Mouse (Mus musculus): ENCODE measurements around the gene Stn1. TPM values are rescaled to one million over a fixed set of nuclear protein-coding genes. Genes with fewer than 3 reads are reported as not detected.
A peak's percentile ranks its signal among the peaks of the same experiment; 100 is the strongest.

Gene Stn1
- polyA plus RNA-seq, 1 experiment from 2014 or later: 60.6 TPM

- Histone ChIP-seq H3K9ac (ENCODE audit: low read length) (no peak overlapping the region), H3K4me1 (ENCODE audit: control insufficient read depth, insufficient read depth, low read length) (peaks cover 7% of the 10 kb centered on the region), H3K9me3 (ENCODE audit: control insufficient read depth, low read length) (no peaks in the 10 kb centered on the region), H3K4me3 (ENCODE audit: low read depth, low read length) (no peak overlapping the region), H3K27ac (replicated peaks; ENCODE audit: low read depth, low read length) (no peak overlapping the region), H3K27me3 (ENCODE audit: control insufficient read depth, insufficient read depth, low read length) (no peaks in the 10 kb centered on the region), H3K4me2 (ENCODE audit: low read depth, severe bottlenecking) (no peak overlapping the region), H3K36me3 (ENCODE audit: control insufficient read depth, insufficient read depth, low read length) (no peaks in the 10 kb centered on the region)
- no peak for DNase-seq (ENCODE audit: low spot score)
- 68% methylated on average over 8 of the region's 8 CpGs for WGBS
- no peak for ATAC-seq (ENCODE audit: insufficient number of reproducible peaks, low FRiP score, low TSS enrichment, low read depth)
Observed at GRCm38 (mm10) chr19:47466775-47467174, 70.5 kb downstream of the Stn1 start.

- WGBS: 62% methylated on average over 9 of the region's 9 CpGs
- no peaks in the 10 kb centered on the region for H3K27me3 ChIP-seq (ENCODE audit: control insufficient read depth, insufficient read depth, low read length)
- no peak overlapping the region for H3K27ac ChIP-seq (replicated peaks; ENCODE audit: low read depth, low read length)
- no peak overlapping the region for H3K9ac ChIP-seq (ENCODE audit: low read length)
- no peak overlapping the region for H3K4me2 ChIP-seq (ENCODE audit: low read depth, severe bottlenecking)
- no peaks in the 10 kb centered on the region for H3K9me3 ChIP-seq (ENCODE audit: control insufficient read depth, low read length)
- peaks cover 9% of the 10 kb centered on the region for H3K4me1 ChIP-seq (ENCODE audit: control insufficient read depth, insufficient read depth, low read length)
- no peaks in the 10 kb centered on the region for H3K36me3 ChIP-seq (ENCODE audit: control insufficient read depth, insufficient read depth, low read length)
- no peak overlapping the region for H3K4me3 ChIP-seq (ENCODE audit: low read depth, low read length)
- DNase-seq (ENCODE audit: low spot score): no peak
- ATAC-seq (ENCODE audit: insufficient number of reproducible peaks, low FRiP score, low TSS enrichment, low read depth): no peak
Observed at GRCm38 (mm10) chr19:47465467-47465866, 71.8 kb downstream of the Stn1 start.

GRCm38 (mm10) chr19:47464304-47465241 is 72.7 kb downstream of the Stn1 start, which contains the start of gene Sh3pxd2a:
Gene Sh3pxd2a (minus strand): TSS chr19:47464401.
- H3K27ac ChIP-seq (replicated peaks; ENCODE audit: low read depth, low read length): peak within 1 kb of the TSS; percentile 64; the same call in 1 of the 2 replicates
- no peaks in the 10 kb centered on the region for H3K27me3 ChIP-seq (ENCODE audit: control insufficient read depth, insufficient read depth, low read length)
- peak within 1 kb of the TSS; percentile 82 for H3K9ac ChIP-seq (ENCODE audit: low read length)
- peak within 1 kb of the TSS; percentile 80 for H3K4me3 ChIP-seq (ENCODE audit: low read depth, low read length)
- peak; percentile 83 for DNase-seq (ENCODE audit: low spot score)
- WGBS: 2% methylated on average over 60 of the region's 70 CpGs
- no peaks in the 10 kb centered on the region for H3K9me3 ChIP-seq (ENCODE audit: control insufficient read depth, low read length)
- peaks cover 9% of the 10 kb centered on the region for H3K4me1 ChIP-seq (ENCODE audit: control insufficient read depth, insufficient read depth, low read length)
- H3K4me2 ChIP-seq (ENCODE audit: low read depth, severe bottlenecking): peak within 1 kb of the TSS; percentile 87
- no peaks in the 10 kb centered on the region for H3K36me3 ChIP-seq (ENCODE audit: control insufficient read depth, insufficient read depth, low read length)
- ATAC-seq (ENCODE audit: insufficient number of reproducible peaks, low FRiP score, low TSS enrichment, low read depth): peak; percentile 87

GRCm38 (mm10) chr19:47463636-47464303 is 73.5 kb downstream of the Stn1 start:
- Histone ChIP-seq H3K4me3 (ENCODE audit: low read depth, low read length) (peak overlapping the region; percentile 80), H3K9ac (ENCODE audit: low read length) (peak overlapping the region; percentile 82), H3K27me3 (ENCODE audit: control insufficient read depth, insufficient read depth, low read length) (no peaks in the 10 kb centered on the region), H3K4me2 (ENCODE audit: low read depth, severe bottlenecking) (peak overlapping the region; percentile 87), H3K27ac (replicated peaks; ENCODE audit: low read depth, low read length) (peak overlapping the region; percentile 64; the same call in 1 of the 2 replicates), H3K9me3 (ENCODE audit: control insufficient read depth, low read length) (no peaks in the 10 kb centered on the region), H3K36me3 (ENCODE audit: control insufficient read depth, insufficient read depth, low read length) (no peaks in the 10 kb centered on the region), H3K4me1 (ENCODE audit: control insufficient read depth, insufficient read depth, low read length) (peaks cover 9% of the 10 kb centered on the region)
- DNase-seq (ENCODE audit: low spot score) (peak; percentile 86), ATAC-seq (ENCODE audit: insufficient number of reproducible peaks, low FRiP score, low TSS enrichment, low read depth) (0 out of 2 replicates have a peak, but pooled peaks have one; percentile 29)
- under 1% methylated on average over 41 of the region's 46 CpGs for WGBS

GRCm38 (mm10) chr19:47463206-47463605 is 74.1 kb downstream of the Stn1 start:
- H3K4me3 ChIP-seq (ENCODE audit: low read depth, low read length): peak overlapping the region; percentile 80
- no peaks in the 10 kb centered on the region for H3K27me3 ChIP-seq (ENCODE audit: control insufficient read depth, insufficient read depth, low read length)
- peak overlapping the region; percentile 87 for H3K4me2 ChIP-seq (ENCODE audit: low read depth, severe bottlenecking)
- H3K4me1 ChIP-seq (ENCODE audit: control insufficient read depth, insufficient read depth, low read length): peaks cover 9% of the 10 kb centered on the region
- H3K27ac ChIP-seq (replicated peaks; ENCODE audit: low read depth, low read length): no peak overlapping the region
- DNase-seq (ENCODE audit: low spot score) (peak; percentile 68), ATAC-seq (ENCODE audit: insufficient number of reproducible peaks, low FRiP score, low TSS enrichment, low read depth) (no peak)
- H3K9me3 ChIP-seq (ENCODE audit: control insufficient read depth, low read length): no peaks in the 10 kb centered on the region
- WGBS: under 1% methylated on average over 13 of the region's 13 CpGs
- peak overlapping the region; percentile 82; the same call in 1 of the 2 replicates for H3K9ac ChIP-seq (ENCODE audit: low read length)
- H3K36me3 ChIP-seq (ENCODE audit: control insufficient read depth, insufficient read depth, low read length): no peaks in the 10 kb centered on the region

GRCm38 (mm10) chr19:47462725-47463124 is 74.6 kb downstream of the Stn1 start:
- no peak overlapping the region for H3K9ac ChIP-seq (ENCODE audit: low read length)
- H3K27ac ChIP-seq (replicated peaks; ENCODE audit: low read depth, low read length): no peak overlapping the region
- no peaks in the 10 kb centered on the region for H3K36me3 ChIP-seq (ENCODE audit: control insufficient read depth, insufficient read depth, low read length)
- ATAC-seq (ENCODE audit: insufficient number of reproducible peaks, low FRiP score, low TSS enrichment, low read depth) (no peak), DNase-seq (ENCODE audit: low spot score) (no peak)
- H3K9me3 ChIP-seq (ENCODE audit: control insufficient read depth, low read length): no peaks in the 10 kb centered on the region
- WGBS: 19% methylated on average over 6 of the region's 6 CpGs
- H3K4me2 ChIP-seq (ENCODE audit: low read depth, severe bottlenecking): peak overlapping the region; percentile 87
- peak overlapping the region; percentile 80 for H3K4me3 ChIP-seq (ENCODE audit: low read depth, low read length)
- no peaks in the 10 kb centered on the region for H3K27me3 ChIP-seq (ENCODE audit: control insufficient read depth, insufficient read depth, low read length)
- H3K4me1 ChIP-seq (ENCODE audit: control insufficient read depth, insufficient read depth, low read length): peaks cover 9% of the 10 kb centered on the region

GRCm38 (mm10) chr19:47461838-47462237 is 75.5 kb downstream of the Stn1 start:
- Histone ChIP-seq H3K9me3 (ENCODE audit: control insufficient read depth, low read length) (no peaks in the 10 kb centered on the region), H3K4me2 (ENCODE audit: low read depth, severe bottlenecking) (no peak overlapping the region), H3K4me1 (ENCODE audit: control insufficient read depth, insufficient read depth, low read length) (peaks cover 11% of the 10 kb centered on the region), H3K4me3 (ENCODE audit: low read depth, low read length) (no peak overlapping the region), H3K9ac (ENCODE audit: low read length) (no peak overlapping the region), H3K27me3 (ENCODE audit: control insufficient read depth, insufficient read depth, low read length) (no peaks in the 10 kb centered on the region), H3K36me3 (ENCODE audit: control insufficient read depth, insufficient read depth, low read length) (no peaks in the 10 kb centered on the region), H3K27ac (replicated peaks; ENCODE audit: low read depth, low read length) (no peak overlapping the region)
- DNase-seq (ENCODE audit: low spot score): no peak
- ATAC-seq (ENCODE audit: insufficient number of reproducible peaks, low FRiP score, low TSS enrichment, low read depth): no peak
- WGBS: 93% methylated on average over 3 of the region's 3 CpGs

GRCm38 (mm10) chr19:47461386-47461785 is 75.9 kb downstream of the Stn1 start:
- H3K9ac ChIP-seq (ENCODE audit: low read length): no peak overlapping the region
- peaks cover 11% of the 10 kb centered on the region for H3K4me1 ChIP-seq (ENCODE audit: control insufficient read depth, insufficient read depth, low read length)
- WGBS: 91% methylated on average over 9 of the region's 9 CpGs
- no peak overlapping the region for H3K4me3 ChIP-seq (ENCODE audit: low read depth, low read length)
- ATAC-seq (ENCODE audit: insufficient number of reproducible peaks, low FRiP score, low TSS enrichment, low read depth) (no peak), DNase-seq (ENCODE audit: low spot score) (no peak)
- H3K9me3 ChIP-seq (ENCODE audit: control insufficient read depth, low read length): no peaks in the 10 kb centered on the region
- no peak overlapping the region for H3K27ac ChIP-seq (replicated peaks; ENCODE audit: low read depth, low read length)
- H3K36me3 ChIP-seq (ENCODE audit: control insufficient read depth, insufficient read depth, low read length): no peaks in the 10 kb centered on the region
- no peaks in the 10 kb centered on the region for H3K27me3 ChIP-seq (ENCODE audit: control insufficient read depth, insufficient read depth, low read length)
- H3K4me2 ChIP-seq (ENCODE audit: low read depth, severe bottlenecking): no peak overlapping the region
